Mouse (Mus musculus) midbrain, embryonic 14.5 days (tissue): ENCODE results near the gene C530008M17Rik. TPM values are rescaled to one million over a fixed set of nuclear protein-coding genes. Genes with fewer than 3 reads are reported as not detected.

ENCODE experiments used
- ATAC-seq: fragments of 200-750 bp; cut with Nextera tagmentation; 2 replicates; pipeline ENCODE4 v1.8.0; 2017; ENCODE audit warnings: moderate number of reproducible peaks, moderate library complexity; ENCODE audit not compliant: low FRiP score, low TSS enrichment
- DNase-seq: peaks from one replicate; pipeline ENCODE4 v3.0.0-alpha.2; 2015
- H3K27ac ChIP-seq: fragments of 300-500 bp; sonication (generic); replicated peaks from 2 replicates; pipeline ENCODE4 v1.5.1; 2014; ENCODE audit warnings: mild to moderate bottlenecking, low read depth, low read length, moderate library complexity
- H3K27me3 ChIP-seq: fragments of 300-500 bp; sonication (generic); 2 replicates; pipeline ENCODE4 v1.6.1; 2014; ENCODE audit warnings: low read length, control low read depth, mixed read lengths; ENCODE audit not compliant: control insufficient read depth, insufficient read depth
- H3K36me3 ChIP-seq: fragments of 300-500 bp; sonication (generic); 2 replicates; pipeline ENCODE4 v1.6.1; 2014; ENCODE audit warnings: low read length, control low read depth; ENCODE audit not compliant: control insufficient read depth, insufficient read depth
- H3K4me1 ChIP-seq: fragments of 300-500 bp; sonication (generic); 2 replicates; pipeline ENCODE4 v1.6.1; 2014; ENCODE audit warnings: mild to moderate bottlenecking, antibody characterized with exemption, low read length, control low read depth; ENCODE audit not compliant: control insufficient read depth, insufficient read depth
- H3K4me2 ChIP-seq: fragments of 300-500 bp; sonication (generic); 2 replicates; pipeline ENCODE4 v1.6.1; 2014; ENCODE audit warnings: mild to moderate bottlenecking, low read length, moderate library complexity
- H3K4me3 ChIP-seq: fragments of 300-500 bp; sonication (generic); replicated peaks from 2 replicates; pipeline ENCODE4 v1.5.1; 2014; ENCODE audit warnings: low read depth, low read length
- H3K9ac ChIP-seq: fragments of 300-500 bp; sonication (generic); replicated peaks from 2 replicates; pipeline ENCODE4 v1.6.1; 2014; ENCODE audit warnings: mild to moderate bottlenecking, low read length, moderate library complexity
- H3K9me3 ChIP-seq: fragments of 300-500 bp; sonication (generic); 2 replicates; pipeline ENCODE4 v1.6.1; 2016; ENCODE audit warnings: low read length, control low read depth, mixed read lengths; ENCODE audit not compliant: control insufficient read depth
- WGBS: fragments of 180-500 bp; shearing (Covaris S2); extraction: QIAGEN DNeasy Blood & Tissue Kit; methylation state at CpG from one replicate; pipeline ENCODE4 v1.1.7; 2014; 5-methylcytosine and 5-hydroxymethylcytosine counted together
- polyA plus RNA-seq: library from polyadenylated mRNA; unstranded; fragments of >200 nt; fragmentation: Nextera tagmentation; extraction: Ambion mirVana; gene quantifications from 2 replicates; pipeline ENCODE4 v1.2.1, GENCODE M21; 2014

The C530008M17Rik gene
- polyA plus RNA-seq, 1 experiment from 2014 or later: 60.0 TPM

DNA sequence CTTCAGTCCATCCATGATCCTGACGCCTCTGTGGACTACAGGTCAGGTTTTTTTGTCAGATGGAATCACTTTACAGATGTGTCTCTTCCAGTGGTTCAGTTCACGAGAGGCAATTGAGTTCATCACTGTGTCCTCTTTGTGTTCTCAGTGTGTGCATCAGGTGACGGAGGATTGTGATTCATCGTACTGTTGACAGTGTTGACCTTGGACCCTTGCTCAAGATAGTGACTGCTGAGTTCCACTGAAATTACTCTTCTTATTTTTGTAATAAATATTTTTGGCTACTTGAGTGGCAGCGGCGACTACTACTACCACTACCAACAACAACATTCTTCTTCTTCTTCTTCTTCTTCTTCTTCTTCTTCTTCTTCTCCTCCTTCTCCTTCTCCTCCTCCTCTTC, 85.2 kb downstream of the C530008M17Rik start:
- DNase-seq: no peak
- Histone ChIP-seq H3K4me1 (no peaks in the 10 kb centered on the region), H3K9me3 (no peaks in the 10 kb centered on the region), H3K9ac (no peak overlapping the region), H3K27ac (no peak overlapping the region), H3K4me2 (no peak overlapping the region), H3K27me3 (no peaks in the 10 kb centered on the region), H3K4me3 (no peak overlapping the region), H3K36me3 (peaks cover 15% of the 10 kb centered on the region)
- ATAC-seq: no peak
- 97% methylated on average over 6 of the region's 6 CpGs for WGBS

DNA sequence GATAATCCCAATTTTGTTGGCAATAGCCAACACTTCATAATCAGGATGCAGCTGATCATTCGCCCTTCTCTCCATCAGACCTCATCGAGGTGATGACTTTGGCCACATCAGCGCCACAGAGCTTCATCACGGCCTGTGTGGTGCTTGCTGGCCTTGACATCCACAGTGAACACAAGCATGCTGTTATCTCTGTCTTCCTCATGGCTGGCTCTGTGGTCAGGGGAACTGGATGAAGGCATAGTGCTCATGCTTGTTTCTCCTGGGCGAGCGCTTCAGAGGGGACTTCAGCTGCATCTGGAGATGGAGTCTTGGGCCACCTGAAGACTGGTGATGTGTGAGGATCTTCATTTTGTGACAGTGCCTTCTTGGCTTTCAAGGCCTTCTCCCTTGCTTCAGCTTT, 85.8 kb downstream of the C530008M17Rik start:
- no peak overlapping the region for H3K9ac ChIP-seq
- peaks cover 15% of the 10 kb centered on the region for H3K36me3 ChIP-seq
- WGBS: 97% methylated on average over 6 of the region's 6 CpGs
- ATAC-seq: no peak
- no peaks in the 10 kb centered on the region for H3K4me1 ChIP-seq
- no peak overlapping the region for H3K27ac ChIP-seq
- H3K4me3 ChIP-seq: no peak overlapping the region
- no peaks in the 10 kb centered on the region for H3K27me3 ChIP-seq
- H3K9me3 ChIP-seq: no peaks in the 10 kb centered on the region
- no peak overlapping the region for H3K4me2 ChIP-seq
- DNase-seq: no peak

DNA sequence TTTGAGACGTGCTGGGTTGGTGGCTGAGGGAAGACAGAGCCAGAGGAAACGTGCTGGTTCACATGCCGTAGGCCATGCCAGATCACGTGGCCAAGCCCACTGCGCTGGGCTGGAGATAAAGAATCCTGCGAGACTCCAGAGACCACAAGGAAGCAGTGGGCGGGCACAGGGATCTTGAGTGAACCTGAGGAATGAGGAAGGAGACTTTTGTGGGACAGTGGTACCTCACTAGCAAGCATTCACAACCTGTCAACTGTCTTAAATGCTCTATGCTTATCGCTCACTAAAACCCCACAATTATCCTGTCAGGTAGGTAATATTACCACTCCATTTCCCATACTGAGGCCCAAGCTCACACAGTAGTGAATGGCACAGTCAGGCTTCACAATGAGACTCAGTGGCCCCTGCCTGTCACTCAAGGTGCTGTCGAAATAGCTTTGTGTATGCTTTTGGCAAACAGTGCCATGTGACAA, 88.5 kb downstream of the C530008M17Rik start:
- Histone ChIP-seq H3K27ac (no peak overlapping the region), H3K27me3 (no peaks in the 10 kb centered on the region), H3K9ac (no peak overlapping the region), H3K9me3 (no peaks in the 10 kb centered on the region), H3K36me3 (peaks cover 15% of the 10 kb centered on the region), H3K4me3 (no peak overlapping the region), H3K4me1 (no peaks in the 10 kb centered on the region), H3K4me2 (no peak overlapping the region)
- DNase-seq (no peak), ATAC-seq (no peak)
- 91% methylated on average over 9 of the region's 9 CpGs for WGBS

DNA sequence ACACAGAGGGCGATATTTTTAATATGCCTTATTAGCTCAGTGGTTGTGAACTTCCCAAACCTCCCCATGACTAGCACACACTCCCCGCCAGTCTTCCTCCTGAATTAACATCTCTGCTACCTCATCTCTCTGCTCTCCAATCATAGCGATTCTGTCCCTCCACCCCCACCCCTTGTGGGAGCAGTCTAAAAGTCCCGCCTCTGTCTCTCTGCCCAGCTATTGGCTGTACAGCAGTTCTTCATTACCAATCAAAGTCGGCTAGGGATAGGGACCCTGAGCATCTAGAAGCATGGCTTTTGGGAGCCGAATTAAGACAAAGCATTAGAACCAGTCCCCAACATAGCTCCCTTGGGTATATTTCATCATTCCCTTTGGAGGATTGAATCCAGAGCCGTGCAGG, 91.5 kb downstream of the C530008M17Rik start:
- no peaks in the 10 kb centered on the region; the same call in 1 of the 2 replicates for H3K36me3 ChIP-seq
- no peak overlapping the region for H3K4me3 ChIP-seq
- no peak overlapping the region for H3K9ac ChIP-seq
- ATAC-seq (no peak), DNase-seq (peak; percentile 41)
- 57% methylated on average over 7 of the region's 7 CpGs for WGBS
- no peaks in the 10 kb centered on the region for H3K4me1 ChIP-seq
- no peaks in the 10 kb centered on the region for H3K27me3 ChIP-seq
- no peak overlapping the region for H3K4me2 ChIP-seq
- H3K9me3 ChIP-seq: no peaks in the 10 kb centered on the region
- 0 out of 2 replicates have a peak overlapping the region, but pooled peaks have one; percentile 8 for H3K27ac ChIP-seq

- Histone ChIP-seq H3K27ac (no peak overlapping the region), H3K36me3 (no peaks in the 10 kb centered on the region), H3K4me3 (no peak overlapping the region), H3K9ac (no peak overlapping the region), H3K9me3 (no peaks in the 10 kb centered on the region), H3K4me1 (no peaks in the 10 kb centered on the region), H3K4me2 (no peak overlapping the region), H3K27me3 (no peaks in the 10 kb centered on the region)
- 45% methylated on average over 5 of the region's 5 CpGs for WGBS
- DNase-seq (no peak), ATAC-seq (no peak)
Measured at GRCm38 (mm10) chr5:76752351-76752750, 96.0 kb downstream of the C530008M17Rik start.

- H3K36me3 ChIP-seq: 0 out of 2 replicates have a peak, but pooled peaks cover 8% of the 10 kb centered on the region
- H3K9ac ChIP-seq: no peak overlapping the region
- peak overlapping the region; percentile 32; the same call in 1 of the 2 replicates for H3K27ac ChIP-seq
- H3K9me3 ChIP-seq: no peaks in the 10 kb centered on the region
- 90% methylated on average over 3 of the region's 3 CpGs for WGBS
- peaks cover 28% of the 10 kb centered on the region for H3K4me1 ChIP-seq
- no peaks in the 10 kb centered on the region for H3K27me3 ChIP-seq
- no peak overlapping the region for H3K4me2 ChIP-seq
- H3K4me3 ChIP-seq: no peak overlapping the region
- DNase-seq: no peak
- ATAC-seq: no peak
Measured at GRCm38 (mm10) chr5:76760349-76760748, 104.0 kb downstream of the C530008M17Rik start.

DNA sequence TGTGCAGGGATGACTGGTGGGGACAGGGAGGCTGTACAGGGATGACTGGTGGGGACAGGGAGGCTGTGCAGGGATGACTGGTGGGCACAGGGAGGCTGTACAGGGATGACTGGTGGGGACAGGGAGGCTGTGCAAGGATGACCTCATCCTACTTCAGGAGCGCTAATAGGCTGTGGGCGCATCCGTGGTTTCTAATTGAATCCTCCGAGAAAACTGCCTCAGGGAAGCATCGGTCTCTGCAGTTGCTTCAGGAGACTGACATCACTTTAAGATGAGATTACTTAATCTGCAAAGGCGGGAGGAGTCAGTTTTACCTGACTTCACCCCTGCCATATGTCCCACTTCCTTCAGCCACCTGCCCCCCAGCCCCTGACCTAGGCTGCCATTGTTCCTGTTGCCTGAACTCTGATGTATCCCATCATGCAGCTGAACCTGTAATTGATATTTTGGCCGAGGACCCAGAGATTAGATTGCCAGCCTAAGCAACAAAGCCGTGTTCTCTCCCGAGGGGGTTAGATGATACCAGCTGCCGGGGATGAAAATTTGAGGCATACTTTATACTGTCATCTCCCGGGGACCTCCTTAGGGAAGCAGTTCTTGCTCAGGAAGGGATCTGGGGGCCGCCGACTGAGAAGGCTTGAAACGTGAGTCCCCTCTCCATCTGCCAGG, 105.9 kb downstream of the C530008M17Rik start:
- Histone ChIP-seq H3K27ac (peak overlapping the region; percentile 78), H3K36me3 (0 out of 2 replicates have a peak, but pooled peaks cover 8% of the 10 kb centered on the region), H3K9me3 (no peaks in the 10 kb centered on the region), H3K9ac (peak overlapping the region; percentile 12; the same call in 1 of the 2 replicates), H3K4me1 (peaks cover 28% of the 10 kb centered on the region), H3K27me3 (no peaks in the 10 kb centered on the region), H3K4me3 (no peak overlapping the region), H3K4me2 (peak overlapping the region; percentile 12; the same call in 1 of the 2 replicates)
- ATAC-seq (peak; percentile 41; the same call in 1 of the 2 replicates), DNase-seq (peak; percentile 70)
- WGBS: 26% methylated on average over 14 of the region's 14 CpGs

- Histone ChIP-seq H3K27ac (peak overlapping the region; percentile 78), H3K4me3 (no peak overlapping the region), H3K4me1 (peaks cover 28% of the 10 kb centered on the region), H3K9ac (no peak overlapping the region), H3K9me3 (no peaks in the 10 kb centered on the region), H3K27me3 (no peaks in the 10 kb centered on the region), H3K4me2 (no peak overlapping the region), H3K36me3 (0 out of 2 replicates have a peak, but pooled peaks cover 8% of the 10 kb centered on the region)
- peak; percentile 68; the same call in 1 of the 2 replicates for ATAC-seq
- 59% methylated on average over 10 of the region's 10 CpGs for whole genome bisulfite sequencing
- DNase-seq: peak; percentile 49
Measured at GRCm38 (mm10) chr5:76763148-76763701, 106.9 kb downstream of the C530008M17Rik start.
